Mouse (Mus musculus) ES-CJ7 (cell line): Measurements from ENCODE around the gene Eif2b3.

Source experiments
- DNase-seq: peaks from one replicate; pipeline ENCODE4 v3.0.0; 2011; ENCODE audit warnings: low read depth, low spot score

Gene Eif2b3

GRCm38 (mm10) chr4:117014901-117015415, 4.2 kb upstream of the Eif2b3 start:
- DNase-seq, result no peak

- DNase-seq, result no peak
Observed at GRCm38 (mm10) chr4:117017738-117018137, 1.5 kb upstream of the Eif2b3 start.

- DNase-seq, result no peak
Observed at GRCm38 (mm10) chr4:117018327-117018726, 875 bp upstream of the Eif2b3 start.

- DNase-seq, result no peak
Observed at GRCm38 (mm10) chr4:117023469-117023868, 4.3 kb downstream of the Eif2b3 start.

GRCm38 (mm10) chr4:117031105-117031504, 11.9 kb downstream of the Eif2b3 start:
- peak; percentile 32 for DNase-seq

- no peak for DNase-seq
Observed at GRCm38 (mm10) chr4:117039925-117040687, 20.9 kb downstream of the Eif2b3 start.

- DNase-seq, result no peak
Observed at GRCm38 (mm10) chr4:117040791-117041190, 21.6 kb downstream of the Eif2b3 start.

- no peak for DNase-seq
Observed at GRCm38 (mm10) chr4:117041283-117041721, 22.1 kb downstream of the Eif2b3 start.

GRCm38 (mm10) chr4:117048836-117049235, 29.6 kb downstream of the Eif2b3 start:
- DNase-seq, result no peak

- no peak for DNase-seq
Observed at GRCm38 (mm10) chr4:117049485-117049884, 30.3 kb downstream of the Eif2b3 start.

GRCm38 (mm10) chr4:117052626-117053025, 33.4 kb downstream of the Eif2b3 start:
- no peak for DNase-seq

GRCm38 (mm10) chr4:117053956-117054355, 34.8 kb downstream of the Eif2b3 start:
- no peak for DNase-seq

- DNase-seq, result peak; percentile 9
Observed at GRCm38 (mm10) chr4:117056102-117056501, 36.9 kb downstream of the Eif2b3 start.

GRCm38 (mm10) chr4:117056514-117056913, 37.3 kb downstream of the Eif2b3 start:
- DNase-seq, result peak; percentile 83

- no peak for DNase-seq
Observed at GRCm38 (mm10) chr4:117058512-117058911, 39.3 kb downstream of the Eif2b3 start.

GRCm38 (mm10) chr4:117062700-117063390, 43.6 kb downstream of the Eif2b3 start:
- DNase-seq, result peak; percentile 13

- no peak for DNase-seq
Observed at GRCm38 (mm10) chr4:117068035-117068434, 48.8 kb downstream of the Eif2b3 start.

- no peak for DNase-seq
Observed at GRCm38 (mm10) chr4:117069647-117070046, 50.4 kb downstream of the Eif2b3 start.

GRCm38 (mm10) chr4:117070624-117071023, 51.4 kb downstream of the Eif2b3 start:
- no peak for DNase-seq

- DNase-seq, result no peak
Observed at GRCm38 (mm10) chr4:117071183-117071582, 52.0 kb downstream of the Eif2b3 start.

- no peak for DNase-seq
Observed at GRCm38 (mm10) chr4:117087948-117088640, 68.9 kb downstream of the Eif2b3 start.

- no peak for DNase-seq
Observed at GRCm38 (mm10) chr4:117090586-117090985, 71.4 kb downstream of the Eif2b3 start.
